Mouse (Mus musculus): ENCODE measurements at regions not wholly inside any gene's neighbourhood (a gene's known extent, or its start where the extent isn't known, plus 50 kb on each side); places are given as distances from the start of the nearest gene placed in this dataset.

DNA sequence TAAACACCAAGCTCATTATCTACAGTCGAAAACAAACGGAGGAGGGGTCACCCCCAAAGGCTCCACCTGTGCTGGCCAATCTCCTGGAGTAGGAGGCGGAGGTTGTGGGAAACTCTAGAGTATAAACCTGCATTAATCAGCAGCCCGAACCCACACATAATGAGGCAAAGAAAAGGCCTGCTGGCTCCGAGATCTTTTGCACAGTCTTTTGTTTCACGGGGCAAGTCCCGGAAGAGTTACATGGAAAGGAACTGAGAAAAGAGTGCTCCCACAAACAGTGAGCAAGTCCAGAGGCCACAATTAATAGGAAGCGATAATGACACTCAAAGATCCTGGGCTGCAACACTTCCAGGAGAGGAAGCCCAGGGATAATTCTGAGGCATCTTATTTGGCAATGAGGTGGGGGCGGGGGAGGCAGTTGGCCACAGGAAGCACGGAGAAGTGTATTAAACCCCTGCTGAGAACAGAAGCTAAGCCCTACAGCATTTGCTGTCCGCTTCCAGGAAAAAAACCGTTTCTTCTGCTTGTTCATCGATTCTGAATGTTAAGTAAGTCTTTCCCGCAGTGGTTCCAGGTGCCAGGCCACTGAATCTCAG is 59.1 kb upstream of the Mamdc2 start:
- H3K4me1 ChIP-seq, result peaks cover 15% of the 10 kb centered on the region
- H3K9me3 ChIP-seq (replicated peaks), result no peaks in the 10 kb centered on the region
- WGBS, result 25% methylated on average over 14 of the region's 14 CpGs
- peak overlapping the region; percentile 61 for H3K27ac ChIP-seq
- peak; percentile 36 for DNase-seq (ENCODE audit: low spot score)
- no peaks in the 10 kb centered on the region for H3K27me3 ChIP-seq (ENCODE audit: low read depth, poor library complexity, severe bottlenecking)
- no peaks in the 10 kb centered on the region for H3K36me3 ChIP-seq
- peak overlapping the region; percentile 24; the same call in 1 of the 2 replicates for H3K4me3 ChIP-seq

Measured in limb, embryonic 10.5 days (tissue).